Mouse (Mus musculus): ENCODE measurements around the gene Gpld1. TPM values are rescaled to one million over a fixed set of nuclear protein-coding genes. Genes with fewer than 3 reads are reported as not detected.

The Gpld1 gene
- 4.0 and 5.0 TPM in 2 replicates for polyA plus RNA-seq (2015; fragmentation: Nextera tagmentation; extraction: Ambion mirVana)

DNA sequence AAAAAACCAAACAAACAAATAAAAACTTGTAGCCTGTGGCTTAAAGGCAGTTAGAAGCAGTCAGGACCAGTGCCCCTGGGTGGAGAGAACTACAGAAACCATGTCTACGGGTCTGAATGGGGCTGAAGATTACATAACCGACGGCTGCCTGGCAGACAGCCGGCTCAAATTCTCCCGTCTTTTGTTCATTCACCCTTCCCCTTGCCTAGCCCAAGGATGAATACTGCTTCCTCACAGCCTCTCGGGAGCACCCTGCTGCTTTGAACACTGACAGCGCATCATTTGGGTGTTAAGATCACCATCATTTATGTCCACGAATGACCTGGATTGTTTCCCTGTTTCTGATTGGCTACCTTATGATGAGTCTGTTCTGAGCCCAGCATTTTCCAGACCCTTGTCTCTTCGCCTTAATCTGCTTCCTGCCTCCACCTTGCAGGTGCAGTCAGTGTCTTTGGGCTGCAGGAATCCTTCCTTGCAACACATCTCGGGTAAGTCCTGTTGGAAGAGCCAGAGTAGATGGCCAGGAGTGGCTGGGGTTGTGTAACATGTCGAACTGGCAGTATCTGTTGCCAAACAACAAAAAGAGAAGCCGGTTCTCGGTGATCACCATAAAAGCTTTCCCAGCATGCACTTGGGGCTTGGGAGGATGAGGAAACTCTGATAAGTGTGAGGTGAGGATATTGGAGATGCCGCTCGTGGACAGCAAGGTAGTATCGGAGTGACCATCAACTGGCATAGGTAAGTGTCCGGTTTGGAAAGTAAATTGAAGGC is at the start of gene Gpld1:
Gene Gpld1, plus strand, starts transcription at position 641 of the 771 bp plus-strand sequence.
- no peak within 1 kb of the TSS for H3K4me2 ChIP-seq (ENCODE audit: low read depth, low read length)
- no peak within 1 kb of the TSS for H3K27ac ChIP-seq (ENCODE audit: low read length)
- no peaks in the 10 kb centered on the region for H3K9me3 ChIP-seq (replicated peaks; ENCODE audit: control insufficient read depth, low read length)
- WGBS = 59% methylated on average over 17 of the region's 17 CpGs
- H3K36me3 ChIP-seq (ENCODE audit: control insufficient read depth, insufficient read depth, low read length) = no peaks in the 10 kb centered on the region
- H3K9ac ChIP-seq (ENCODE audit: low read length) = no peak within 1 kb of the TSS
- H3K4me1 ChIP-seq (ENCODE audit: control insufficient read depth, insufficient read depth, low read length) = peaks cover 11% of the 10 kb centered on the region
- H3K27me3 ChIP-seq (ENCODE audit: control insufficient read depth, insufficient read depth, low read length) = no peaks in the 10 kb centered on the region
- no peak for ATAC-seq (ENCODE audit: insufficient read depth, low FRiP score)
- H3K4me3 ChIP-seq (replicated peaks; ENCODE audit: low read length) = no peak within 1 kb of the TSS

DNA sequence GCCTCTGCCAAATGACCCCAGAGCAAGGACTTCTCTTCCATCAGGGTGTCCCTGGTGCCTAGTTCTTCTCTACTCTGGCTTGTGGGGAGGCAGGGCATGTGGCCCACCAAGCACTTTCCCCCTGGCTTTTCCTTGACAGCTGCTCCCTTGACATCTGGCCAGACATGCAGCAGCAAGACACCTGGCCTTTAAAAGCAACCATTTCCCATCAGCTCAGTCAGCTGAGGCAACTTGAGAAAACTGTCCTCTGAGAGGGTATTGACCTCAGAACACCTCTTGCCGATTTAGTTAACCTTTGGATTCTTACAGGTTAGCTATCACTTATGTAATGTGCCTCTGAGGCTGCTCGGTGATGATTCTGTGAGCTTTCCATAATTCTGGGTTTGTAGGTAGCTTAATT is 49.1 kb upstream of the Gpld1 start:
- 70% methylated on average over 2 of the region's 2 CpGs for WGBS
- Histone ChIP-seq H3K27me3 (ENCODE audit: control insufficient read depth, insufficient read depth, low read length) (no peaks in the 10 kb centered on the region), H3K9me3 (replicated peaks; ENCODE audit: control insufficient read depth, low read length) (no peaks in the 10 kb centered on the region), H3K4me3 (replicated peaks; ENCODE audit: low read length) (no peak overlapping the region), H3K36me3 (ENCODE audit: control insufficient read depth, insufficient read depth, low read length) (no peaks in the 10 kb centered on the region), H3K4me1 (ENCODE audit: control insufficient read depth, insufficient read depth, low read length) (no peaks in the 10 kb centered on the region), H3K27ac (ENCODE audit: low read length) (no peak overlapping the region), H3K4me2 (ENCODE audit: low read depth, low read length) (no peak overlapping the region), H3K9ac (ENCODE audit: low read length) (no peak overlapping the region)
- ATAC-seq (ENCODE audit: insufficient read depth, low FRiP score) = no peak

DNA sequence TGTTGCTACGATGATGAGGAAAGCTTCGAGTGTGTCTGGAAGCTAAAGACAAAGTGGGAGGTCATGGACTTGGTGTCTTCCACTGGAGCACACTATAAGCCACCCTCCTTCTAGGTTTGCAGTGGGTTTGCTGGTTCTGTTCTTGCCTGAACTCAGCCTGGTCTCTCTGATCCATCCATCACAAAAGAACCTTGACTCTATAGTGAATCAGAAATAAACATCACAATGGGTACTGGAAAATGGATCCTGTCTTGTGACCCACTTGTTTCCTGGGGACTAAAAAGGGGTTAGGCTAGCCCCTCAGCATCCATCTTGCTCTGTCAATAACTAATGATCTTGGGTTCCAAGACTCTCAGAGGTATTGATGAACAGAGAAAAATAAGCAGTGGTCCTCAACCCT is 41.0 kb upstream of the Gpld1 start:
- no peaks in the 10 kb centered on the region for H3K4me1 ChIP-seq (ENCODE audit: control insufficient read depth, insufficient read depth, low read length)
- H3K9me3 ChIP-seq (replicated peaks; ENCODE audit: control insufficient read depth, low read length) = no peaks in the 10 kb centered on the region
- no peak overlapping the region for H3K4me3 ChIP-seq (replicated peaks; ENCODE audit: low read length)
- H3K36me3 ChIP-seq (ENCODE audit: control insufficient read depth, insufficient read depth, low read length) = no peaks in the 10 kb centered on the region
- H3K27me3 ChIP-seq (ENCODE audit: control insufficient read depth, insufficient read depth, low read length) = no peaks in the 10 kb centered on the region
- ATAC-seq (ENCODE audit: insufficient read depth, low FRiP score) = no peak
- H3K4me2 ChIP-seq (ENCODE audit: low read depth, low read length) = no peak overlapping the region
- WGBS = 89% methylated on average over 2 of the region's 2 CpGs
- no peak overlapping the region for H3K9ac ChIP-seq (ENCODE audit: low read length)
- H3K27ac ChIP-seq (ENCODE audit: low read length) = no peak overlapping the region

DNA sequence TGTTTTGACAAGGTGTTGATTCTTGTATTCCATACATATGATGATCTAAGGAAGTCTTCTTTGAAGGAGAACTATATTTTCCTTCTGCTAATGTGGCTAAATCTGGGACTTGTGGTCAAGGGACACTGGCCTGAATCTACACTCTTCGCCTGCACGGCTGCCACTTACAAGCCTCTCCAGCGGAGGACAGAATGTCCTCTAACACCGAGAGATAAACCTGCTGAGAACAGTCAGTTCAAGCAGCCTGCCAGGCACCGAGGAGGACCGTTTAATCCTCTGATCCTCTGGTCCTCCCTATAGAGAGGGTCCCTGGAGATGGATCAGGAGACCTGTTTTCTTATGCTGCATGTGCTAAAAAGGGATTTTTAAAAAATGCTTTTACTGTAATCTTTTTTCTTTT is 39.5 kb upstream of the Gpld1 start:
- Histone ChIP-seq H3K27me3 (ENCODE audit: control insufficient read depth, insufficient read depth, low read length) (no peaks in the 10 kb centered on the region), H3K36me3 (ENCODE audit: control insufficient read depth, insufficient read depth, low read length) (no peaks in the 10 kb centered on the region), H3K4me2 (ENCODE audit: low read depth, low read length) (no peak overlapping the region), H3K4me1 (ENCODE audit: control insufficient read depth, insufficient read depth, low read length) (no peaks in the 10 kb centered on the region), H3K4me3 (replicated peaks; ENCODE audit: low read length) (no peak overlapping the region), H3K9ac (ENCODE audit: low read length) (no peak overlapping the region), H3K27ac (ENCODE audit: low read length) (no peak overlapping the region), H3K9me3 (replicated peaks; ENCODE audit: control insufficient read depth, low read length) (no peaks in the 10 kb centered on the region)
- 74% methylated on average over 6 of the region's 6 CpGs for WGBS
- ATAC-seq (ENCODE audit: insufficient read depth, low FRiP score) = no peak

DNA sequence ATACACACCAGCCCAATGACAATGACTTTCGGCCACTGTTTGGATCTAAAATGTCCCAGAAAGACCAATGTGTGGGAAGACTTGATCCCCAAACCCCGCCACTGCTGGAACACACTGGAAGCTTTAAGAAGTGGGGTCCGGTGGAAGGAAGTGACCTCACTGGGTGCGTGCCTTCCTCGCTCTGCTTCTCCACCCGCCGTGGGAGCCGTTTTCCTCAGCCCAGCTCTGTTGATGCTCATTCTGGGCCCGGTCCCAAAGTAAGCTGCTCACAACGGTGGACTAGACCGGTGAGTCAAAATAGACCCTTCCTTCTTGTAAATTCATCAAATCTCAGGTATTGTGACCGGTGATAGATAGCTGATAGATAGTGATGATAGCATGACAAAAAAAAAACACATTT is 37.5 kb upstream of the Gpld1 start:
- no peaks in the 10 kb centered on the region for H3K4me1 ChIP-seq (ENCODE audit: control insufficient read depth, insufficient read depth, low read length)
- H3K27ac ChIP-seq (ENCODE audit: low read length) = no peak overlapping the region
- H3K27me3 ChIP-seq (ENCODE audit: control insufficient read depth, insufficient read depth, low read length) = no peaks in the 10 kb centered on the region
- H3K9me3 ChIP-seq (replicated peaks; ENCODE audit: control insufficient read depth, low read length) = no peaks in the 10 kb centered on the region
- 89% methylated on average over 12 of the region's 12 CpGs for WGBS
- no peak overlapping the region for H3K4me3 ChIP-seq (replicated peaks; ENCODE audit: low read length)
- H3K36me3 ChIP-seq (ENCODE audit: control insufficient read depth, insufficient read depth, low read length) = no peaks in the 10 kb centered on the region
- no peak overlapping the region for H3K9ac ChIP-seq (ENCODE audit: low read length)
- H3K4me2 ChIP-seq (ENCODE audit: low read depth, low read length) = no peak overlapping the region
- no peak for ATAC-seq (ENCODE audit: insufficient read depth, low FRiP score)

DNA sequence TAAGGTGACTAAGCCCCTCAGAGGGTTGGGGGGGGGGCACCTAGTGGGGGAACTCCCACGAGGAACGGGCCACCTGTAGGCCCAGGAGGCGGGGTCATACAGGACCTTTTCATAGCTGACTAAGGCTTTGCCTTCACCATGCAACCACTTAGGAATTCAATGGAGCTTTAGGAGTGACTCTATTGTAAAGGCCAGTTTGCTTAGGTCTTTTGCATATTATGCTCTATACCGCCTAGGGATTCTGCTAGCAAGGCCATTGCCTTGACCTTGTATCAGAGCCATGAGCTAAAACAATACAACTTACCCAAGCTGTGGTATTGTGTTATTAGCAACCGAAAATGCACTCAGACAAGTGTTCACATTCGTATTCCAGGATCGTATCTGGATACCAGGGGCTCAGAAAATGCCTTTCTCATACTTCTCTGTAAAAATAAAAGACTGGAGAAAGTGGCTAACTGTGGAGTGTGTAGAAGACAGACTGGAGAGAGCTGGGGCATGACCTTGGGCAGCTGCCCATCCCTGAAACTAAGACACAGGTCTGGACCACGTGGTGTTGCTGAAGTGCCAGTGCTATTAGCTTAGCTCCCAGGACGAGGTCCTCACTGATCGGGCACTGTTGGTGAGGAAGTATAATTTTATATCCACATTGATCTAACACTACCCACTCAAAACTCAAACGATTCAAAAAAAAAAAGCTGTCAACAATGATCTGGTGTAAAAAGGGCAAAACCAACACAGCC is 36.0 kb upstream of the Gpld1 start:
- Histone ChIP-seq H3K9ac (ENCODE audit: low read length) (no peak overlapping the region), H3K4me1 (ENCODE audit: control insufficient read depth, insufficient read depth, low read length) (no peaks in the 10 kb centered on the region), H3K36me3 (ENCODE audit: control insufficient read depth, insufficient read depth, low read length) (no peaks in the 10 kb centered on the region), H3K27me3 (ENCODE audit: control insufficient read depth, insufficient read depth, low read length) (no peaks in the 10 kb centered on the region), H3K4me2 (ENCODE audit: low read depth, low read length) (no peak overlapping the region), H3K9me3 (replicated peaks; ENCODE audit: control insufficient read depth, low read length) (no peaks in the 10 kb centered on the region), H3K27ac (ENCODE audit: low read length) (no peak overlapping the region), H3K4me3 (replicated peaks; ENCODE audit: low read length) (no peak overlapping the region)
- ATAC-seq (ENCODE audit: insufficient read depth, low FRiP score) = no peak
- 79% methylated on average over 11 of the region's 11 CpGs for WGBS

DNA sequence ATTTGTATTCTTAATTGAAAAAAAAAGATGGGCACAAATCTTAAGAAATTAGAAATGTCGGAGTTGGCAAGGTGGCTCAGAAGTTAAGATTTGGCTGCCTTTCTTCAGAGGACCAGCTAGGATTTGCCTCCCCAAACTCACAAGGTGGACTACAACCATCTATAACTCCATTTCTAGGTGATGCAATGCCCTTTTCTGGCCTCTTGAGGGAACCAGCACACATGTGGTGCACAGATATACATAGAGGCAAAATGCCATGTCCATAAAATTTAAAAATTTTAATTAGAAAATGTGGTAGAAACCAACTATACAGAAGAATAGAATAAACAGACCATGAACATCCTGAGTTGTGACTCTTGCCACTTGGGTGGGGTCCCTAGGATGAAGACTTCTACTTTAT is 33.8 kb upstream of the Gpld1 start:
- Histone ChIP-seq H3K9me3 (replicated peaks; ENCODE audit: control insufficient read depth, low read length) (no peaks in the 10 kb centered on the region), H3K4me2 (ENCODE audit: low read depth, low read length) (no peak overlapping the region), H3K36me3 (ENCODE audit: control insufficient read depth, insufficient read depth, low read length) (no peaks in the 10 kb centered on the region), H3K27ac (ENCODE audit: low read length) (no peak overlapping the region), H3K27me3 (ENCODE audit: control insufficient read depth, insufficient read depth, low read length) (no peaks in the 10 kb centered on the region), H3K4me3 (replicated peaks; ENCODE audit: low read length) (no peak overlapping the region), H3K4me1 (ENCODE audit: control insufficient read depth, insufficient read depth, low read length) (no peaks in the 10 kb centered on the region), H3K9ac (ENCODE audit: low read length) (no peak overlapping the region)
- ATAC-seq (ENCODE audit: insufficient read depth, low FRiP score) = no peak
- WGBS = 96% methylated on average over 1 of the region's 1 CpGs

DNA sequence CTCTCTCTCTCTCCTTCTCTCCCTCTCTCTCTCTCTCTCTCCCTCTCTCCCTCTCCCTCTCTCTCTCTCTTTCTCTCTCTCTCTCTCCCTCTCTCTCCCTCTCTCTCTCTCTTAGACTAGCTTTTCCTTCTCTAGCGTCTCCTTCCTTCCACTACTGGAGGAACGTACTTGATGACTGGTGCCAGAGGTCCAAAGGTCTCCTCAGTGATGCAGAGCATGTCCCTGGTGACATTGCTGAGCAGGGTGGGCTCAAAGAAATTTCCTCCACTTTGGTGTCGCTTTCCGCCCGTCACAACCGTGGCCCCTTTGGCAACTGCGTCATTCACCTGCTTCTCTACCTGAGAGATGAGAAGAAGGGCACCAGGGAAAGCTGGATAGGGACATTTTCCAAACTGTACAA is 29.4 kb upstream of the Gpld1 start:
- no peak overlapping the region for H3K27ac ChIP-seq (ENCODE audit: low read length)
- no peaks in the 10 kb centered on the region for H3K27me3 ChIP-seq (ENCODE audit: control insufficient read depth, insufficient read depth, low read length)
- H3K9ac ChIP-seq (ENCODE audit: low read length) = no peak overlapping the region
- H3K4me1 ChIP-seq (ENCODE audit: control insufficient read depth, insufficient read depth, low read length) = no peaks in the 10 kb centered on the region
- H3K36me3 ChIP-seq (ENCODE audit: control insufficient read depth, insufficient read depth, low read length) = peaks cover 4% of the 10 kb centered on the region; the same call in 1 of the 2 replicates
- no peak for ATAC-seq (ENCODE audit: insufficient read depth, low FRiP score)
- no peaks in the 10 kb centered on the region for H3K9me3 ChIP-seq (replicated peaks; ENCODE audit: control insufficient read depth, low read length)
- WGBS = 90% methylated on average over 7 of the region's 7 CpGs
- H3K4me2 ChIP-seq (ENCODE audit: low read depth, low read length) = no peak overlapping the region
- no peak overlapping the region for H3K4me3 ChIP-seq (replicated peaks; ENCODE audit: low read length)

DNA sequence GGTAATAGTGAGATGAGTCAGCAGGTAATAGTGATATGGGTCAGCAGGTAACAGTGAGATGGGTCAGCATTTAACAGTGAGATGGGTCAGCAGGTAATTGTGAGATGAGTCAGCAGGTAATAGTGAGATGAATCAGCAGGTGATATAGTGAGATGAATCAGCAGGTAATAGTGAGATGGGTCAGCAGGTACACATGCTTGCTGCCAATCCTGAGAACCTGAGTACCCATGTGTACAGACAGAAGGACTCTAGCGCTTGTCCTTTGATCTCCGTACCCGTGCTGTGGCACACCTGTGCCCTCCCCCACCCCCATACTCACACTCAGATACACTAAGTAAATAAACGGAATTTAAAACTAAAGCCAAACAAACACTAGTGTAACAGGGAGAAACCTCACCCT is 28.0 kb upstream of the Gpld1 start:
- Histone ChIP-seq H3K4me1 (ENCODE audit: control insufficient read depth, insufficient read depth, low read length) (no peaks in the 10 kb centered on the region), H3K4me3 (replicated peaks; ENCODE audit: low read length) (no peak overlapping the region), H3K27me3 (ENCODE audit: control insufficient read depth, insufficient read depth, low read length) (no peaks in the 10 kb centered on the region), H3K36me3 (ENCODE audit: control insufficient read depth, insufficient read depth, low read length) (peaks cover 4% of the 10 kb centered on the region; the same call in 1 of the 2 replicates), H3K9me3 (replicated peaks; ENCODE audit: control insufficient read depth, low read length) (no peaks in the 10 kb centered on the region), H3K4me2 (ENCODE audit: low read depth, low read length) (no peak overlapping the region), H3K9ac (ENCODE audit: low read length) (no peak overlapping the region), H3K27ac (ENCODE audit: low read length) (no peak overlapping the region)
- peak; percentile 50; the same call in 1 of the 2 replicates for ATAC-seq (ENCODE audit: insufficient read depth, low FRiP score)
- WGBS = 75% methylated on average over 4 of the region's 4 CpGs

Measured in stomach, embryonic 16.5 days (tissue).